Mouse (Mus musculus) liver (tissue): ENCODE measurements around the gene Nid1.
"Not testable (repeated sequence)": the region's sequence is repeated elsewhere in the genome, so short reads cannot be mapped to it uniquely, and the experiment has no call there.

Experiments
- DNase-seq: peaks from one replicate; pipeline ENCODE4 v3.0.0-alpha.2; 2020; ENCODE audit warnings: mixed read lengths

Nid1 gene

GRCm38 (mm10) chr13:13454249-13454648, 16.9 kb downstream of the Nid1 start:
- DNase-seq: not testable (repeated sequence)

- DNase-seq: not testable (repeated sequence)
Observed at GRCm38 (mm10) chr13:13455632-13456492, 18.5 kb downstream of the Nid1 start.

GRCm38 (mm10) chr13:13458138-13458737, 20.9 kb downstream of the Nid1 start:
- DNase-seq: no peak

GRCm38 (mm10) chr13:13460521-13461138, 23.3 kb downstream of the Nid1 start:
- no peak for DNase-seq

GRCm38 (mm10) chr13:13461446-13462192, 24.3 kb downstream of the Nid1 start:
- no peak for DNase-seq

- no peak for DNase-seq
Observed at GRCm38 (mm10) chr13:13463949-13464348, 26.6 kb downstream of the Nid1 start.

GRCm38 (mm10) chr13:13467249-13467648, 29.9 kb downstream of the Nid1 start:
- not testable (repeated sequence) for DNase-seq

GRCm38 (mm10) chr13:13468513-13468912, 31.2 kb downstream of the Nid1 start:
- DNase-seq: no peak

GRCm38 (mm10) chr13:13471334-13471757, 34.0 kb downstream of the Nid1 start:
- DNase-seq: no peak

- DNase-seq: not testable (repeated sequence)
Observed at GRCm38 (mm10) chr13:13474464-13474863, 37.1 kb downstream of the Nid1 start.

- DNase-seq: no peak
Observed at GRCm38 (mm10) chr13:13474991-13475390, 37.6 kb downstream of the Nid1 start.

GRCm38 (mm10) chr13:13476568-13476967, 39.2 kb downstream of the Nid1 start:
- no peak for DNase-seq

GRCm38 (mm10) chr13:13477046-13477445, 39.7 kb downstream of the Nid1 start:
- no peak for DNase-seq

- no peak for DNase-seq
Observed at GRCm38 (mm10) chr13:13479986-13480385, 42.6 kb downstream of the Nid1 start.

- no peak for DNase-seq
Observed at GRCm38 (mm10) chr13:13481033-13481432, 43.7 kb downstream of the Nid1 start.

- DNase-seq: no peak
Observed at GRCm38 (mm10) chr13:13481875-13482674, 44.7 kb downstream of the Nid1 start.

- no peak for DNase-seq
Observed at GRCm38 (mm10) chr13:13484351-13484751, 47.0 kb downstream of the Nid1 start.

- DNase-seq: no peak
Observed at GRCm38 (mm10) chr13:13484883-13485282, 47.5 kb downstream of the Nid1 start.

- DNase-seq: no peak
Observed at GRCm38 (mm10) chr13:13485682-13486081, 48.3 kb downstream of the Nid1 start.

GRCm38 (mm10) chr13:13487851-13488250, 50.5 kb downstream of the Nid1 start:
- no peak for DNase-seq

GRCm38 (mm10) chr13:13489861-13490260, 52.5 kb downstream of the Nid1 start:
- DNase-seq: no peak

- no peak for DNase-seq
Observed at GRCm38 (mm10) chr13:13492151-13492550, 54.8 kb downstream of the Nid1 start.
